Mouse (Mus musculus): ENCODE results near the gene Dusp16.
"Not testable (repeated sequence)": the region's sequence is repeated elsewhere in the genome, so short reads cannot be mapped to it uniquely, and the experiment has no call there.

The Dusp16 gene

DNA sequence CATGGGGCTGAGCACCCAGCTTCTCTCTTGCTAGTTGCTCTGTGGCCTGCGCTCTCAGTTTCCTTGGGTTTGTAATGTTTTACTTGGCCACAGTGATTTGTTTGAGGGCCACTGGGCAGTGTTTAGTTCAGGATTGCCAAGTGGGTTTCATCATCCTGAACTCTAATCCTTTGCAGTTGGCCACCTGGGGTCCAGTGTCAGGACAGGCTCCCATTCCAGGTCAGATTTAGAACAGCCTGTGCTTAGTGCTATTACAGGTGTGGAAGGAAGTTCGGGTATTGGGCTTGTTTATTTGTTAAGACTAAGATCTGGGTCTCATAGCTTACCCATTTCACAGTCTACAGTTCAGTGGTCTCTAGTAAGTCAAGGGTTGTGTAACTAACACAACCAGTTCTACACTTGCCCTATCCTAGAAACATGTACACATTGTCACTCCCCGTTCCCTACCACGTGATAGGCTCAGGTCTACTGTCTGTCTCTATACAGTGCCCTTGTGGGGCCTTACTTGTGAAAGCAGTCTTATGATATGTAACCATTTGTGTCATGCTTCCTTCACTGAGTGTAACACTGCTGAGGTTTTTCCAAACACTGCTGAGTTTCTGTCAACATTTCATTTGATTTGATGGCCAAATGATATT is 89.3 kb downstream of the Dusp16 start:
- in situ Hi-C loops (cut with MboI; ENCODE audit: unreplicated experiment in 2 of 2), result no loop called here

- in situ Hi-C loops (cut with MboI; ENCODE audit: unreplicated experiment in 2 of 2), result no loop called here
Measured at GRCm38 (mm10) chr6:134702184-134702583, 90.2 kb downstream of the Dusp16 start.

DNA sequence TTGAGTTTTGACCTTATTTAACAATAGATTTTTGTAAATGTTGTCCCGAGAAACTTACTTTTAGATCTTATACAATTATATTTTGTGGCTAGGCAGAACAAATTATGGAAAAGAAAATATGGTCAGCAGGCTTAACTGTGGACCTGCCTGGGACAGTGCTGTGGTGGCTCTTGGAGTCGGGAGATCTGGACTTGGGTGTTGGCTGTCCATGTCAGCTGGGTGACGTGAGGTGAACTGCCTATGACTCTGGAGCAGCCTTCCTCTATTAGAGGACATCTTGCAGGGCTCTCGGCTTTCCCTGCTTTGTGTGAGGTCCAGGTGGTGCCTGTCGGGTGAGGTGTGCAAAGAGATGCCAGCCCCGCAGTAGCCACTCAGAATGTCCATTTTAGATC is 91.2 kb downstream of the Dusp16 start:
- in situ Hi-C loops (cut with MboI; ENCODE audit: unreplicated experiment in 2 of 2), result no loop called here

GRCm38 (mm10) chr6:134700451-134701210 is 91.8 kb downstream of the Dusp16 start:
- in situ Hi-C loops (cut with MboI; ENCODE audit: unreplicated experiment in 2 of 2), result no loop called here

- in situ Hi-C loops (cut with MboI; ENCODE audit: unreplicated experiment in 2 of 2), result no loop called here
Measured at GRCm38 (mm10) chr6:134698243-134698642, 94.2 kb downstream of the Dusp16 start.

- in situ Hi-C loops (cut with MboI; ENCODE audit: unreplicated experiment in 2 of 2), result no loop called here
Measured at GRCm38 (mm10) chr6:134696554-134696953, 95.9 kb downstream of the Dusp16 start.

DNA sequence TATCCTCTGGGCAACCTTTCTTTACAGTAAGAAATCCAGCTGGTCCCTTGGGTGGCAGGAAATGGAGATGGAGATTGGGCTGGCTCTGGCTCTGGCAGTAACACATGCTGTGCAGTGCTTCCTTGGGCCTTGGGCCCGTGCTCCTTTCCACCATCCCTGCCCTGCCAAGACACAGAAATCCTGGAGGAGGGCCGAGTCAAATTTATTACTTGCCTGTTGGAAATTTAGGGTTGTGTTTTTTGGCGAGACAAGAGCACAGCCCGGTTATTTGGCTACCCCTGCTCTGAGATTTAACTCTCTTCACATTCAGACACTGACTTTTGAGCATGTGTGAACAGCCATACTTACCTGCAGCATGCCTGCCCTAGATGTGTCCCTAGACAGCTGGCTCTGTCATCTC is 96.3 kb downstream of the Dusp16 start:
- in situ Hi-C loops (cut with MboI; ENCODE audit: unreplicated experiment in 2 of 2), result no loop called here

DNA sequence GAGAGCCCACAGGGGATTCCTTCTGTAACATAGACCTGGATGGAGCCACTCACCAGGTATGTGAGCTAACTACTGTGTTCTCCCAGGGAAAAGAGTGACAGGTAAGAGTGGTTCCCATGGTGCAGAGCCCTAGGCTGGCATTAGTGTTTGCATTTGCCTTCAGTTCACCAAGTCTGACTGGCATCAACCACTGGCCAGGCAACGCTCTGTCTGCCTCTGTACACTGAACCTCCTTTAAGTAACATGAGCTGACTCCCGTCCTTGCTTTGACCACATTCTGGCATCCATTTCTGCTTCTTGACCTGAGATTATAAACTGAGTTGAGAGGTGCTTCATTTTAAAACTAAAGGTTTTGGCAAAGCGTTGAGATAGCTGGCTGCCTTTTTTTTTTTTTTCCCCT is 96.8 kb downstream of the Dusp16 start:
- in situ Hi-C loops (cut with MboI; ENCODE audit: unreplicated experiment in 2 of 2), result no loop called here

- in situ Hi-C loops (cut with MboI; ENCODE audit: unreplicated experiment in 2 of 2), result no loop called here
Measured at GRCm38 (mm10) chr6:134694988-134695387, 97.4 kb downstream of the Dusp16 start.

DNA sequence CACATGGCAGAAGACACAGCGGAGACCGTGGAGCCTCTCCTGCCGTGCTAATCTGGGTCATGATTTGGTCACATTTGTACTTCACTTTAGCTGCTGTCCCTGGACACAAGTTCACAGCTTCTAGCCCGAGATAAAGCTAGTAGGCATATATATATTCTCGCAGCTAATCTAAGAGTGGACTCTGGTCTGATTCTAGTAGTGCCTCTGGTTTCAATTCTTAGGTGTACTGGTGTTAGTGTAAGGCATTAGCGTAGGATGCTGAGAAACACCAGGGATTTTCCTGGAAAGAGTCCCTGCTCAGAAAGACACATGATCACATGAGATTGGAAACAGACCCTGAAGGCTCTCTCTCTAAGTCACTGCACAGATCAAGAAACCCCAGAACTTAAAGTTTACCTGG is 97.9 kb downstream of the Dusp16 start:
- in situ Hi-C loops (cut with MboI; ENCODE audit: unreplicated experiment in 2 of 2), result no loop called here

- in situ Hi-C loops (cut with MboI; ENCODE audit: unreplicated experiment in 2 of 2), result no loop called here
Measured at GRCm38 (mm10) chr6:134685515-134685914, 106.9 kb downstream of the Dusp16 start.

DNA sequence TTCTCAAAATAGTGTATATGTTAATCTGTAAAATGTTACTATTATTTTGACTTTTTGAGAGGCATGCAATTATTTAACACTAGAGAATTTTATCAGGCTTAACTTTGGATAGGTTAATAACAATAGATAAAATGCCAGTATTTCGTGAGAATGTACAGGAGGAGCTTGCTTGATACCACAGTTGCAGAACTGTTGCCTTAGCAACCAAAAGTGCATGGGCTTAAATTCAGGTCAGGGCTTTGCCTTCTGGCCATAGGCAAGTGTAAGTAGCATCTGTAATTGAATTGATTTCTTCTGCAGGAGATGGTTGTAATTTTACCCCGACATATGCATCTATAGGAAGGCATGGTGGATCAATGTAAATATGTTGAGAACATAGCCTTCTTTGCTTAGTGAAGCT is 107.4 kb downstream of the Dusp16 start:
- in situ Hi-C loops (cut with MboI; ENCODE audit: unreplicated experiment in 2 of 2), result no loop called here

DNA sequence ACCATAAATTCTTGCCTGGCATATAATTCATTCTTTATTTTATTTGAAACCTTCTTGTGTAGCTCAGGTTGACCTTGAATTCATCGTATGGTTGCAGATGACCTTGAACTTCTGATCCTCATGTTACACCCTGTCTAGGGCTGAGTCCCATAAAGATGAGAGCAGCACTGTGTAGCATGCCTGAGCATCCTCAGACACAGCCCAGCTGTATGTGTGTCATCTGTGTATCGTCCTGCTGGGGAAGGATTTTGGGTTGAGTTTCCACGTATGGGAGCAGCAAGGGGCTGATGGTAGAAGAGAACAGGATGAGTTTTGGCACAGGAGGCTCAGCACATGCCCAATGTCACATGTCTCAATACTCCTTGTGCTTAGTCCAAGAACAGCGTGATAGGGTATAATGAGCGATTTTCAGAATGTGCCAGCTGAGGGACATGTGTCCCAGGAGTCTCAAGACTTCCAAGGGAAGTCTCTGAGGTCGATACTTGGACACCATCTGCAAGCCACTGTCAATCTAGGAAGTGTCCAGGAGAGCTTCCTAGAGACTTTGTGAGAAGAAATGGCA is 108.0 kb downstream of the Dusp16 start:
- in situ Hi-C loops (cut with MboI; ENCODE audit: unreplicated experiment in 2 of 2), result no loop called here

GRCm38 (mm10) chr6:134679330-134679729 is 113.1 kb downstream of the Dusp16 start:
- in situ Hi-C loops (cut with MboI; ENCODE audit: unreplicated experiment in 2 of 2), result not testable (repeated sequence)

GRCm38 (mm10) chr6:134678037-134678436 is 114.4 kb downstream of the Dusp16 start:
- in situ Hi-C loops (cut with MboI; ENCODE audit: unreplicated experiment in 2 of 2), result no loop called here

- in situ Hi-C loops (cut with MboI; ENCODE audit: unreplicated experiment in 2 of 2), result no loop called here
Measured at GRCm38 (mm10) chr6:134677504-134677903, 114.9 kb downstream of the Dusp16 start.

- in situ Hi-C loops (cut with MboI; ENCODE audit: unreplicated experiment in 2 of 2), result not testable (repeated sequence)
Measured at GRCm38 (mm10) chr6:134673712-134674111, 118.7 kb downstream of the Dusp16 start.

- in situ Hi-C loops (cut with MboI; ENCODE audit: unreplicated experiment in 2 of 2), result no loop called here
Measured at GRCm38 (mm10) chr6:134670881-134671411, 121.5 kb downstream of the Dusp16 start.

GRCm38 (mm10) chr6:134669179-134669865 is 123.1 kb downstream of the Dusp16 start:
- in situ Hi-C loops (cut with MboI; ENCODE audit: unreplicated experiment in 2 of 2), result loop anchor here (10.0 kb wide), 2 partner anchors 135 to 295 kb away; no protein-coding TSS in a partner anchor

GRCm38 (mm10) chr6:134668519-134668918 is 123.9 kb downstream of the Dusp16 start:
- in situ Hi-C loops (cut with MboI; ENCODE audit: unreplicated experiment in 2 of 2), result loop anchor here (10.0 kb wide), 2 partner anchors 136 to 296 kb away; no protein-coding TSS in a partner anchor

DNA sequence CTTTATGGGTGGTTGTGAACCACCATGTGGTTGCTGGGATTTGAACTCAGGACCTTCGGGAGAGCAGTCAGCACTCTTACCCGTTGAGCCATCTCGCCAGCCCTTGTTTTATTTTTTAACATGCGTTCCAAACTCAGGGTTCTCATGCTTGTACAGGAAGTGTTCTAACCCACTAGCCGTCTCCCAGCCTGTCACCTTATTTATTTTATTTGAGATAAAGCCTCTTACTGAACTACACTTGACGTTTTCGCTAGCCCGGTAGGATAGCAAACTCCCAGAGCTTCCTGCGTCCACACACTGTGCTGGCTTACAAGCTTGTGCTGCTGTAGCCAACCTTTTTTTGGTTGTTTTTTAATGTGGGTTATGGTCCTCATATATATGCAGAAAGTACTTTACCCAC is 126.6 kb downstream of the Dusp16 start:
- in situ Hi-C loops (cut with MboI; ENCODE audit: unreplicated experiment in 2 of 2), result loop anchor here (10.0 kb wide), 2 partner anchors 139 to 299 kb away; no protein-coding TSS in a partner anchor
